Mouse (Mus musculus) lung, embryonic 14.5 days (tissue): Measurements from ENCODE around the gene Nrxn3. TPM values are rescaled to one million over a fixed set of nuclear protein-coding genes. Genes with fewer than 3 reads are reported as not detected.

Source experiments
- ATAC-seq: fragments of 200-750 bp; cut with Nextera tagmentation; 2 replicates; pipeline ENCODE4 v1.8.0; 2017; ENCODE audit warnings: mild to moderate bottlenecking, moderate TSS enrichment, moderate library complexity; ENCODE audit not compliant: insufficient read depth
- DNase-seq: peaks from one replicate; pipeline ENCODE4 v3.0.0-alpha.2; 2015
- H3K27ac ChIP-seq: fragments of 300-500 bp; sonication (generic); 2 replicates; pipeline ENCODE4 v1.5.1; 2014; ENCODE audit warnings: low read depth, mild to moderate bottlenecking, moderate library complexity
- H3K27me3 ChIP-seq: fragments of 300-500 bp; sonication (generic); 2 replicates; pipeline ENCODE4 v1.6.1; 2014; ENCODE audit warnings: low read length, control low read depth; ENCODE audit not compliant: insufficient read depth
- H3K36me3 ChIP-seq: fragments of 300-500 bp; sonication (generic); 2 replicates; pipeline ENCODE4 v1.6.1; 2014; ENCODE audit warnings: control low read depth; ENCODE audit not compliant: insufficient read depth
- H3K4me1 ChIP-seq: fragments of 300-500 bp; sonication (generic); 2 replicates; pipeline ENCODE4 v1.6.1; 2014; ENCODE audit warnings: antibody characterized with exemption, control low read depth; ENCODE audit not compliant: insufficient read depth
- H3K4me2 ChIP-seq: fragments of 300-500 bp; sonication (generic); 2 replicates; pipeline ENCODE4 v1.6.1; 2014; ENCODE audit warnings: mild to moderate bottlenecking
- H3K4me3 ChIP-seq: fragments of 300-500 bp; sonication (generic); 2 replicates; pipeline ENCODE4 v1.5.1; 2014; ENCODE audit warnings: low read depth, low read length
- H3K9ac ChIP-seq: fragments of 300-500 bp; sonication (generic); 2 replicates; pipeline ENCODE4 v1.6.1; 2014
- H3K9me3 ChIP-seq: fragments of 300-500 bp; sonication (generic); 2 replicates; pipeline ENCODE4 v1.6.1; 2016; ENCODE audit warnings: low read depth, low read length, control low read depth
- CTCF ChIP-seq: IDR thresholded peaks from 2 replicates; pipeline ENCODE4 v1.5.1; 2016; ENCODE audit warnings: antibody characterized with exemption, low read depth
- WGBS: fragments of 180-500 bp; shearing (Covaris S2); extraction: QIAGEN DNeasy Blood & Tissue Kit; methylation state at CpG from one replicate; pipeline ENCODE4 v1.1.7; 2014; 5-methylcytosine and 5-hydroxymethylcytosine counted together
- polyA plus RNA-seq: library from polyadenylated mRNA; unstranded; fragments of >200 nt; fragmentation: Nextera tagmentation; extraction: Ambion mirVana; gene quantifications from 2 replicates; pipeline ENCODE4 v1.2.1, GENCODE M21; 2014

Nrxn3 gene
- polyA plus RNA-seq, 1 experiment from 2014 or later: 3.9 TPM

GRCm38 (mm10) chr12:88868288-88868687, 145.6 kb downstream of the Nrxn3 start:
- Histone ChIP-seq H3K4me2 (no peak overlapping the region), H3K4me1 (no peaks in the 10 kb centered on the region), H3K27ac (no peak overlapping the region), H3K27me3 (no peaks in the 10 kb centered on the region), H3K9me3 (no peaks in the 10 kb centered on the region), H3K4me3 (no peak overlapping the region), H3K9ac (no peak overlapping the region), H3K36me3 (no peaks in the 10 kb centered on the region)
- no peak for ATAC-seq
- TF ChIP-seq CTCF: no peak
- DNase-seq: no peak

- H3K4me3 ChIP-seq: no peak overlapping the region
- no peak overlapping the region for H3K9ac ChIP-seq
- no peak for DNase-seq
- H3K27me3 ChIP-seq: no peaks in the 10 kb centered on the region
- WGBS: 58% methylated on average over 1 of the region's 1 CpGs
- ATAC-seq: no peak
- no peaks in the 10 kb centered on the region for H3K4me1 ChIP-seq
- H3K9me3 ChIP-seq: no peaks in the 10 kb centered on the region
- no peaks in the 10 kb centered on the region for H3K36me3 ChIP-seq
- H3K27ac ChIP-seq: no peak overlapping the region
- no peak overlapping the region for H3K4me2 ChIP-seq
- no peak for TF ChIP-seq CTCF
Observed at GRCm38 (mm10) chr12:88897331-88897730, 174.7 kb downstream of the Nrxn3 start.

- Histone ChIP-seq H3K4me1 (no peaks in the 10 kb centered on the region), H3K27me3 (no peaks in the 10 kb centered on the region), H3K4me3 (no peak overlapping the region), H3K9me3 (no peaks in the 10 kb centered on the region), H3K4me2 (no peak overlapping the region), H3K27ac (no peak overlapping the region), H3K36me3 (no peaks in the 10 kb centered on the region), H3K9ac (no peak overlapping the region)
- DNase-seq: no peak
- 61% methylated on average over 7 of the region's 7 CpGs for WGBS
- ATAC-seq: no peak
- no peak for TF ChIP-seq CTCF
Observed at GRCm38 (mm10) chr12:88900014-88900727, 177.5 kb downstream of the Nrxn3 start.

GRCm38 (mm10) chr12:88900728-88901080, 178.0 kb downstream of the Nrxn3 start:
- H3K4me3 ChIP-seq: no peak overlapping the region
- no peak for TF ChIP-seq CTCF
- WGBS: 10% methylated on average over 1 of the region's 1 CpGs

GRCm38 (mm10) chr12:88910761-88911160, 188.1 kb downstream of the Nrxn3 start:
- H3K4me3 ChIP-seq: no peak overlapping the region
- H3K27ac ChIP-seq: no peak overlapping the region
- no peaks in the 10 kb centered on the region for H3K27me3 ChIP-seq
- H3K4me1 ChIP-seq: no peaks in the 10 kb centered on the region
- WGBS: 47% methylated on average over 2 of the region's 2 CpGs
- H3K4me2 ChIP-seq: no peak overlapping the region
- DNase-seq (no peak), ATAC-seq (no peak)
- no peak for TF ChIP-seq CTCF
- no peak overlapping the region for H3K9ac ChIP-seq
- no peaks in the 10 kb centered on the region for H3K9me3 ChIP-seq
- H3K36me3 ChIP-seq: no peaks in the 10 kb centered on the region

More at GRCm38 (mm10) chr12:88900728-88901080, 178.0 kb downstream of the Nrxn3 start:
- Histone ChIP-seq H3K27me3 (no peaks in the 10 kb centered on the region), H3K36me3 (no peaks in the 10 kb centered on the region), H3K4me1 (no peaks in the 10 kb centered on the region), H3K9ac (no peak overlapping the region), H3K9me3 (no peaks in the 10 kb centered on the region), H3K27ac (no peak overlapping the region), H3K4me2 (no peak overlapping the region)
- ATAC-seq: no peak
- DNase-seq: no peak

- DNase-seq: no peak
- TF ChIP-seq CTCF: no peak
- H3K36me3 ChIP-seq: no peaks in the 10 kb centered on the region
- H3K4me3 ChIP-seq: no peak overlapping the region
- no peak overlapping the region for H3K27ac ChIP-seq
- ATAC-seq: no peak
- H3K4me2 ChIP-seq: no peak overlapping the region
- H3K4me1 ChIP-seq: no peaks in the 10 kb centered on the region
- no peak overlapping the region for H3K9ac ChIP-seq
- WGBS: 51% methylated on average over 2 of the region's 2 CpGs
- no peaks in the 10 kb centered on the region for H3K27me3 ChIP-seq
- no peaks in the 10 kb centered on the region for H3K9me3 ChIP-seq
Observed at GRCm38 (mm10) chr12:88916752-88917151, 194.1 kb downstream of the Nrxn3 start.

- ATAC-seq (no peak), DNase-seq (no peak)
- Histone ChIP-seq H3K27ac (no peak overlapping the region), H3K4me1 (no peaks in the 10 kb centered on the region), H3K4me3 (no peak overlapping the region), H3K36me3 (no peaks in the 10 kb centered on the region), H3K4me2 (no peak overlapping the region), H3K27me3 (no peaks in the 10 kb centered on the region), H3K9ac (no peak overlapping the region), H3K9me3 (no peaks in the 10 kb centered on the region)
- TF ChIP-seq CTCF: no peak
- 65% methylated on average over 3 of the region's 3 CpGs for WGBS
Observed at GRCm38 (mm10) chr12:88924896-88925295, 202.2 kb downstream of the Nrxn3 start.
